Mouse (Mus musculus): Measurements from ENCODE around the gene Utp20. TPM values are rescaled to one million over a fixed set of nuclear protein-coding genes. Genes with fewer than 3 reads are reported as not detected.
A peak's percentile ranks its signal among the peaks of the same experiment; 100 is the strongest.
"Not testable (repeated sequence)": the region's sequence is repeated elsewhere in the genome, so short reads cannot be mapped to it uniquely, and the experiment has no call there.

Utp20 gene
- 10 to 100 TPM; 10.3 to 17.2 (median 11.7) TPM for total RNA-seq (2022)

- DNase-seq (ENCODE audit: low spot score in 2 of 2): peak; percentile 44 to 57
These were observed at the start of gene Utp20 for GRCm38 (mm10) chr10:88826188-88826946. TSS of gene Utp20 (minus strand) at chr10:88826804.

- DNase-seq (ENCODE audit: low spot score in 2 of 2): no peak
These were observed 48.3 kb upstream of the Utp20 start for GRCm38 (mm10) chr10:88874870-88875269.

- DNase-seq (ENCODE audit: low spot score in 2 of 2): no peak
These were observed 39.4 kb upstream of the Utp20 start for GRCm38 (mm10) chr10:88866017-88866416.

DNA sequence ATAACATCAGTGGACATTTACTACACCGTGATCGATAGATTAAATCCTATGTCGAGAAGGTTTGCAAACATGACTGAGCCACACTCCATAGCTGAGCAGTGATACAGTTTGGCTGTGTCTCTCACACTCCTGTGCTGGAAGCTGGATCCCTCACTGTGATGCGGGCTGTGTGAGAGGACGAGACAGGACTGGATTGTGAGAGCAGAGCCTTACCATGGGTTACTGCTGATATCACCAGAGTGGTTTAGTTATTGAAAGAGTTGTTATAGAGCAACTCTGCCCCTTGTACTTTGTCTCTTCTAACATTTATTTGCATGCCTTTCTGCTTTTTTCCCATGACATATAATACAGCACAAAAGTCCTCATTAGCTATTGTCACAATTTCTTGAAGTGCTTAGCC lies 35.7 kb upstream of the Utp20 start:
- DNase-seq (ENCODE audit: low spot score in 2 of 2): no peak

DNA sequence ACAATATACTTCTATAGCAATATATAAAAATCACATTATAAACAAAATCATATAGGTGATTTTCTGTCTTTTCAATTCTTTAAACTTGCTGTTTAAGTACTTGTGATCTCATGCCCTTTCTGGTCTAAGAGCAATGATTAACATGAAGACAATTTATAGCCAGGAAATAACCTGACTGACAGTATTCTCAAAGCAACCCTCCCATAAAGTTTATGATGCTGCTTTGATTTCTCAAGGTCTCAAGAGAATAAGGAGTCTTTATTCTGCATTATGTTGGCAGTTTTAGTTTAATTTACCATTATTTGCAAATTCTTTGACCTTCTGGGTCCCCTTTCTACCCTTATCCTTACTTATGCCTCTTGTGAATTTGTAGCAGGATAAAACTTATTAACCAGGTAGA lies 34.8 kb upstream of the Utp20 start:
- DNase-seq (ENCODE audit: low spot score in 2 of 2): no peak

GRCm38 (mm10) chr10:88860911-88861310 lies 34.3 kb upstream of the Utp20 start:
- DNase-seq (ENCODE audit: low spot score in 2 of 2): no peak

- no peak for DNase-seq (ENCODE audit: low spot score in 2 of 2)
These were observed 26.7 kb upstream of the Utp20 start for GRCm38 (mm10) chr10:88853326-88853725.

DNA sequence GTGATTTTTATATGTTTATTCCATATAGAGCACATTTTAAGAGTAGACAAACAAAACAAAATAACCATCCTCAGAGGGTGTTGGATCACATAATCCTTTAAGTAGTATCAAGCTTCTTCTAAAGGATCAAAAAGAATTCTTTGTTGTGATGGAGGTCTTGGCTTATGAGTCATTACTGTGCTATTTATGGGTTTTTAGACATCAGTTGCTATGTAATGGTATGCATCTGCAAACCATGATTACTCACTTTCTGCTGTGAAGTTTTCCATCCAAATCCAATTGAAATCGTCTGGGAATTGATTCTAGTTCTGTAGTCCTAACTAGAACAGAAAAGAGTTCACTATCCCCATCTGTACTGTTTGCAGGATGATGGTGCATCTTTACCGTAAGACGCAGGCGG lies 23.4 kb upstream of the Utp20 start:
- DNase-seq (ENCODE audit: low spot score in 2 of 2): no peak

GRCm38 (mm10) chr10:88848876-88849476 lies 22.4 kb upstream of the Utp20 start:
- no peak for DNase-seq (ENCODE audit: low spot score in 2 of 2)

DNA sequence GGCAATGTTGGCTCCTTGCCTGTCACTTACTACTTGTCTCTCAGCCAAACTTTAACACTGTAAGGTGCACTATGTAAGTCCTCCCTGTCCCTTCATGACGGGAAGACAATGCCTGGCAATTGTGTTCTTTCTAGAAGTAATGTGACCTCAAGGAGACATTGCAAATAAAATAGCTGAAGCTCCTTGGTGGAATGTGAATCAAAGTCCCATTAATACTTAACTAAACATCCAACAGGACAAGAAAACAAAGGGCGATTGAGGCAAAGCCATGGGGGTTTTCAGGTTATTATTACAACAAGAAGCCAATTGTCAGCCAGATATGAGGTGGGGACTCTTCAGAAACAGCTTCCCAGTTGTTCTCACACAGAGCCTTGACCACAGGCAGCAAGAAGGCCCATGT lies 7.6 kb upstream of the Utp20 start:
- no peak for DNase-seq (ENCODE audit: low spot score in 2 of 2)

- DNase-seq (ENCODE audit: low spot score in 2 of 2): no peak
These were observed 1.8 kb upstream of the Utp20 start for GRCm38 (mm10) chr10:88828361-88828760.

DNA sequence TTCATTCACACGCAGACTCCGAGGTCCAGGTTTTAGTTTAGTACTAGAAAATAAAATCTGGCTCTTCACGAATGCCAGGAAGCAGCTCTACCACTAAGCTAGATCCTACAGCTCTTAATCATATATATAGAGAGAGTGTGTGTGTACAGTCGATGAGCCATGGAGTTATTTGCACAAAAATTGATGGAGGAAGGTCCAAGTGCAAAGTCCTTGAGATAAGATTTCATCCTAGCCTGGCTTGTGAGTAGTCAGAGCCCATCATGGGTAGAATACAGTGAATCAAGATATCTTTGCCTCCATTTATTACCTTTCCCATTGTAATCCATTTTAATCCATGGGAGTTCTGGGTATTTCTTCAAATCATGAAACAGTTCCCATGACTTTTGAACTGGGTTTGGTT lies 992 bp upstream of the Utp20 start:
- no peak for DNase-seq (ENCODE audit: low spot score in 2 of 2)

GRCm38 (mm10) chr10:88826947-88827306 lies 323 bp upstream of the Utp20 start:
- not testable (repeated sequence) for DNase-seq (ENCODE audit: low spot score in 2 of 2)

DNA sequence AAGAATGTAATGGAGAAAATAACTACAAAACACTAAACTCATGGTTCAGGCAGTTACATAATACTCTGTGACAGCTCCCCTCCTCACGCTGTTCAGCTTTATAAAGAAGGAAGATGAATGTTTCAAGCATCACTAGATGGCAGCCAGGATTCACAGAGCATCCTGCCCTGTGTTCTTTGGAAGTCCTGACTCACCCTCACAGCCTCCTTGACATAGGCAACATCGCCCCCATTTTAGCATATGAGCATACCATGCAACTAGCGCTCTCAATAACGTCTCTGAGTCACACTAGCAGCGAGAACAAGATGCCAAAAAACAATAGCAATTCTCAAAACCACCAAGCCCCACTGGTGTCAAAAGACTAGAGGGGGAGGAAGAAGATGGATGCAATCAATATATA lies 9.3 kb downstream of the Utp20 start:
- no peak for DNase-seq (ENCODE audit: low spot score in 2 of 2)

GRCm38 (mm10) chr10:88815256-88815655 lies 11.3 kb downstream of the Utp20 start:
- no peak for DNase-seq (ENCODE audit: low spot score in 2 of 2)

DNA sequence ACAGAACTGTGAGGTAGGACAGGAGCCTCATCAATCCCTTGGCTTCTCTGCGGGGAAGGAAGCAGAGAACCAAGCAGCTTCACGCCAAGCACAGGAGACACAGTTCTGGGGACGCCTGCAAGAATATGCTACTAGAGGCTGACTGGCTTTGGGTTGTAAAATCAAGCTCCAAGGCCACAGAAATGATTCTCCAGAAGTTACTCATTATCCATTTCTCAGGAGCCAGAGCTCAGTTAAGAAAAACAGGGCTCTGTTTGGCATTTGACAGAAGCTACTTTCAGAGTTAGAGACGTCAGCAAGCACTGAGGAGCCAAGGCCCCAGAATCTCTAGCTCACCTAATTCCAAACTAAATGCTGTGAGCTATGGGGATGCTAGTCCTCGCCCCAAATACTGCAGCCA lies 14.9 kb downstream of the Utp20 start:
- no peak for DNase-seq (ENCODE audit: low spot score in 2 of 2)

DNA sequence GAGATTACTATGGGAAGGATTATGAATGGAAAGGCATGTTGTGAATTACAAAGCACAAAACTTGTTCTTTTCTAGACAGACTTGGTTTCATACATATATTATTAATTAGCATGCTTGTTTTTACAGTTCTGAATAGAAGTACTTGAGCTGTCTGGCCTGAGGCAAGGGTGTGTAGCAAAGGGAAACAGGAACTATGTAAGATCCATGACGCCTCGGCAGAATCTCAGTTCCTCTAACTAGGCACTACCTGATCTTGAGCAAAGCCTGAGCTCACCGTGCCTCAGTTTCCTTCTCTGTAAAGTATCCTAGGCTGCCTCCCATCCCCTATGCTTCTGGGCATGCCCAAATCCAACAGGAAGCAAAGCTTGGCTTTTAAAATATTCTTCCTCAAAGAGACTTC lies 24.4 kb downstream of the Utp20 start:
- no peak for DNase-seq (ENCODE audit: low spot score in 2 of 2)

- DNase-seq (ENCODE audit: low spot score in 2 of 2): no peak
These were observed 27.2 kb downstream of the Utp20 start for GRCm38 (mm10) chr10:88799381-88799780.

DNA sequence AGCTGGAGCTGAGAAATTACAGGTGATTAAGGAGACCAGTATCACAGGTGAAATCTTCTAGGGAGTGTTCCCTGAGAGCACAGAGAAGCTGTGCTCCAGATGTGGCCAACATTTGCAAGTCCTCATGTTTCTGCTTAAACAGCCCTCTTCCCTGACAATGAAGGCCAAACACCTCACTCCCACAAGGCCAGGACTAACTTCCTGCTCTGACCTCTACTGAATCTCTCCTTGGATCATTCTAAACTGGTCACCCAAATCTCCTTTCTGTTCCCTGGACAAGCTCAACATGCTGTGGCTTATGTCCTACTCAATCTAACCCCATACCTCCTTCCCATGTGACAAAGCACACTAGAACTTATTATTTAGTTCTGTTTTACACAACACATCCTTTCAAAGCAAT lies 29.2 kb downstream of the Utp20 start:
- no peak for DNase-seq (ENCODE audit: low spot score in 2 of 2)

DNA sequence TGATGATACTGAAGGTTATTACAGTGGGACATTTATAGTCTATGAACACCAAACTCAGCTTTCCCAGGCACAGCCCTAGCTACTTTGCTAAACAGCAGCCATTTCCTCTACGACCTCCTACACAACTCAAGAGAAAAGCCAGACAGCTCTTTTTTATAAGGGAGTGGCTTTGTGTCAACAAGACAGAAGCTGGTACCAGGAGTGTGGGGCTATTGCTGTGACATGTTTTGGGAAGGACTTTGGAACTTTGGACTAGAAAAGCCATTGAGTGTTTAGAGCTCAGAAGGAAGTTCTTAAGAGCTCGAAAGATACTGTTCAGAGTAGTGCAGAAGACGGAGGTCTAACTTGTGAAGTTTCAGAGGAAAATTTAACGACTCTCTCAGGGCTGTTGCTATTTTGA lies 29.7 kb downstream of the Utp20 start:
- no peak for DNase-seq (ENCODE audit: low spot score in 2 of 2)

DNA sequence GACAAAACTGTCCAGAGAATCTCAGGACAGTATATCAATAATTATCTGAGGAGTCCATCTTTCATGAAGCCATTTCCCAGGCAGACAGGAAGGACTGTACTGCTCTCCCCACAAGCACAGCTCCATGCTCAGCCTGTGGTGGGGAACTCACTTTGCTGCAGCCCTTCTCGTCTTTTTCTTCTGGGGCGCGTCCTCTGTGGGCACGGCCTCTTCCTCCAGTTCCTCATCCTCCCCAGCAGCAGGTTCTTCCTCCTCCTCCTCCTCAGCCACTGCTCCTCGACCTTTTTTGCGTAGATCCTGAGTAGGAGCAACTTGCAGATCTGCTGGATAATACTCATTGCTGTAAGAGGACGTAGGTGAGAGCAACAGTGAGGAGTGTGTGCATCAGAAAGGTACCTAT lies 31.4 kb downstream of the Utp20 start:
- no peak for DNase-seq (ENCODE audit: low spot score in 2 of 2)

DNA sequence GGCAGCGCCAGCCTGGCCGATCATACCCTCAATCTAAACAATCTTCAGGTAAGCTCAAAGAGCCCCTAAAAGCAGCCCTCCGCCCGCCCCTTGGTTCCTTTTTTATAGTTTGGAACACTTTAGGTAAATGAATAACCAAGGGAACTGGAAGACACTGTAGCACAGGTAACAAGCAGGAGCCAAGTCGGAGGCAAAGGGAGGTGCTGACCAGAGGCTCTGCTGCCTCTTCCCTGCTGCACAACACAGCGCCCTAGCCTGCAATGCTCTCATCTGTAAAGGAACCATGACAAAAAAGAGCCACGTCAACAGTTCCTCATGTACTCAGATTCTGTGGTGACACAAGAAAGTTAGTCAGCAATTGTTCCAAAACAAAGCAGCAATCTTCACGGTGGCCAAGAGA lies 32.0 kb downstream of the Utp20 start:
- DNase-seq (ENCODE audit: low spot score in 2 of 2): no peak

GRCm38 (mm10) chr10:88793671-88794070 lies 32.9 kb downstream of the Utp20 start:
- no peak for DNase-seq (ENCODE audit: low spot score in 2 of 2)
